Mouse (Mus musculus): ENCODE results near the gene LTO1. TPM values are rescaled to one million over a fixed set of nuclear protein-coding genes. Genes with fewer than 3 reads are reported as not detected.

LTO1 gene
- polyA plus RNA-seq, 1 experiment from 2014 or later = 21.4 TPM

DNA sequence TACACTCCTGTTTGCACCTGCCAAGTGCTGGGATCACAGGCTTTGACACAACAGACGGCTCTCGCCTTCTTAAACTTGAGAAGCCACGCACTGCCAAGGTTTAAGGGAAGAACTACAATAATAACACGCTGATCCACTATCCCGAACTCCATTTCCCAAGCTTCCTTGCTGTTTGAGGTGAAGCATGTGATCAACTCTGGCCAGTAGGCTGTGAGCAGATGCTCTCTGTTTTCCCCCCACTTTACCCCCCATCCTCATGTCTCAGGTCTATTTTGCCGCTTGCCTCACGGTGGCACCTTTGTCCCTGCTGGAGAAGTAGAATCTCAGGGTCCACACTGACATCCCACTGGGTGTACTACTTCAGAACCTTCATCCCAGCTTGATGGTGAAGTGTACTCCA, 6.2 kb upstream of the LTO1 start:
- 31% methylated on average over 7 of the region's 7 CpGs for WGBS
- H3K9ac ChIP-seq = no peak overlapping the region
- H3K4me1 ChIP-seq (replicated peaks) = 0 out of 2 replicates have a peak, but pooled peaks cover 3% of the 10 kb centered on the region
- 0 out of 2 replicates have a peak, but pooled peaks cover 3% of the 10 kb centered on the region for H3K9me3 ChIP-seq (replicated peaks)
- H3K36me3 ChIP-seq = no peaks in the 10 kb centered on the region
- ATAC-seq (ENCODE audit: insufficient number of reproducible peaks, low FRiP score) = no peak
- H3K4me2 ChIP-seq = peak overlapping the region; percentile 28; the same call in 1 of the 2 replicates
- H3K27ac ChIP-seq (ENCODE audit: poor library complexity, severe bottlenecking) = no peak overlapping the region
- no peak overlapping the region for H3K4me3 ChIP-seq
- peaks cover 11% of the 10 kb centered on the region; the same call in 1 of the 2 replicates for H3K27me3 ChIP-seq (replicated peaks)

DNA sequence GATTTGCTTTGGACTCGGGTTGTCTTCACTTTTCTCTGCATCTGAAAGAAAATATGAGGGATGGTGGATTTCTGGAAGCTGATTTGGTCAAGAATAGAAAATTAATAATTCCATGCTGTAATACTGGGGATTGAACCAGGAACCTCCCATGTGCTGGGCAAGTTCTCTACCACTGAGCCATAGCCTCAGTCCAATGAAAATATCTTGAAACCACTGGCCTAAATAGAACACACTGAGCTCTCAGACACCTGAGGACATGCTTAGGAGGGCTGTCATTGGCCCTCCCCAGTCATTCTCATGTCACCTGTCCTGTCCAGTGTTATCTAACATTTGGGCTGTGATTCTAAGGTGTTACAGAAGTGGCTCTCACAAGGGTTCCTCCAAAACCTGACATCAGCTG, 3.8 kb upstream of the LTO1 start:
- no peaks in the 10 kb centered on the region for H3K9me3 ChIP-seq (replicated peaks)
- H3K27me3 ChIP-seq (replicated peaks) = no peaks in the 10 kb centered on the region
- H3K4me3 ChIP-seq = no peak overlapping the region
- no peak overlapping the region for H3K27ac ChIP-seq (ENCODE audit: poor library complexity, severe bottlenecking)
- WGBS = 64% methylated on average over 1 of the region's 1 CpGs
- H3K4me1 ChIP-seq (replicated peaks) = peaks cover 11% of the 10 kb centered on the region
- H3K9ac ChIP-seq = no peak overlapping the region
- H3K4me2 ChIP-seq = no peak overlapping the region
- H3K36me3 ChIP-seq = no peaks in the 10 kb centered on the region
- ATAC-seq (ENCODE audit: insufficient number of reproducible peaks, low FRiP score) = no peak

DNA sequence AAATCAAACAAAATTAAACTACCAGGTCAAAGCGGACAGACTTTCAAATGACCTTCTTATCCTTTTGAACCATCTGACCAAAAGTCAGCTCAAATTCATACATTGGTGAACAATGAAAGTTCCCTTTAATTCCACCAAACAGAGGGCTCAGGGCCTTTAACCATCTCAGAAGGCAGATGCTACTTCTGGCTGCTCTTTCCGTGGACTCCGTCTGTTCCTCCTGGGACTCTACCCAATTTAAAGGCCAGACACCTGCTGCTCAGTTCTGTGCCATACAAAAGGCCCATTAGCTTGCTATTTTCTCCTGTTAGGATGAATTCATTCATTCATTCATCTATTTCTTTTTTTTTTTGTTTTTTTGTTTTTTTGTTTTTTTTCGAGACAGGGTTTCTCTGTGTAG, 2.0 kb upstream of the LTO1 start:
- Histone ChIP-seq H3K9me3 (replicated peaks) (no peaks in the 10 kb centered on the region), H3K4me1 (replicated peaks) (peaks cover 11% of the 10 kb centered on the region), H3K27ac (ENCODE audit: poor library complexity, severe bottlenecking) (no peak overlapping the region), H3K36me3 (peaks cover 4% of the 10 kb centered on the region; the same call in 1 of the 2 replicates), H3K4me3 (no peak overlapping the region), H3K27me3 (replicated peaks) (no peaks in the 10 kb centered on the region), H3K4me2 (no peak overlapping the region), H3K9ac (no peak overlapping the region)
- ATAC-seq (ENCODE audit: insufficient number of reproducible peaks, low FRiP score) = no peak
- WGBS = 81% methylated on average over 4 of the region's 4 CpGs

DNA sequence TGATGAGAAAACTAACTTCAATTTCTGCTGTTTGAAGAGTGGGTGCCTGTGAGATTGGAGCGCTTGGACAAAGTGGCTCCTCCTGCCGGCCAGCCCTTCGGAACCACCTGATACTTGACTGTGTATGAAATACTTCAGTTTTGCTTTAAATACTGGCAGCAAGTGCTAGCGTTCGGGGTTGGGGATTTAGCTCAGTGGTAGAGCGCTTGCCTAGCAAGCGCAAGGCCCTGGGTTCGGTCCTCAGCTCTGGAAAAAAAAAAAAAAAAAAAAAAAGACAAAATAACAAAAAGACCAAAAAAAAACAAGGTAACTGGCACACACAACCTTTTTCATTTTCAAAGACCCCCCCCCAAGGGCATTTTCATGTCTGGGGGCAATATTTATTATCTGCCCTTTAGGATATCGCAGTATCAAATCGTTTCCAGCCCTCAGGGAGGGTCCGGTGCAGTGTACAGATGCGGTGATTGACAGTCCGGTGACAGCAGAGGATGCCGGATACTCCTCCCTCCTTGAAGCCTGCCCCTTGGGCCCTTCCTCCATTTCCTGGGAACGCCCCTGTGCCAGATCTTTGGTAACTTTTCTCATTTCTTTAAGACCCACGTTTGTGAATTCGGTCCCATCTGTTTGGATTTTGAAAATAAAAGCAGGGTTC, 478 bp upstream of the LTO1 start:
- Histone ChIP-seq H3K4me3 (peak overlapping the region; percentile 83), H3K9me3 (replicated peaks) (no peaks in the 10 kb centered on the region), H3K36me3 (peaks cover 17% of the 10 kb centered on the region), H3K9ac (peak overlapping the region; percentile 79), H3K27me3 (replicated peaks) (no peaks in the 10 kb centered on the region), H3K4me2 (peak overlapping the region; percentile 94), H3K27ac (ENCODE audit: poor library complexity, severe bottlenecking) (peak overlapping the region; percentile 16; the same call in 1 of the 2 replicates), H3K4me1 (replicated peaks) (peaks cover 11% of the 10 kb centered on the region)
- peak; percentile 91 for ATAC-seq (ENCODE audit: insufficient number of reproducible peaks, low FRiP score)
- 8% methylated on average over 17 of the region's 17 CpGs for WGBS

DNA sequence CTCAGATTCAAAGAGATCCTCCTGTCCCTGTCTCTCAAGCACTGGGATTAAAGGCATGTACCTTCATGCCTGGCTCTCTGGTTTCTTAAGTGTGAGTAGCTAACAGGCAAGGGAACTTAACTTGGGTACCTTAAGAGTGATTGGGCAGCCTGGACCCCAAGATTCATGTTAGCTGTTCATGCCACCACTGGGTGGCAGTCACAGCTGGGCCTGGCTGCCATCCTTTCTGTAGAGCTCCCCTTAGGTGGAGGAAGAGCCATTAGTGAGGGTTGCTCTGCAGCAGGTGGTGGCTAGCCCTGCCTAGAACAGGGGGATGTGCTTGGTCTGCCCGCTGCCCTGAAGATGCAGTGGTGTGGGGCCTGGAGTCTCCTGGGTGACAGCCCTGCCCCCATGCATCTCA, 3.9 kb downstream of the LTO1 start:
- Histone ChIP-seq H3K4me2 (no peak overlapping the region), H3K27me3 (replicated peaks) (no peaks in the 10 kb centered on the region), H3K9me3 (replicated peaks) (no peaks in the 10 kb centered on the region), H3K9ac (no peak overlapping the region), H3K36me3 (peaks cover 41% of the 10 kb centered on the region), H3K27ac (ENCODE audit: poor library complexity, severe bottlenecking) (no peak overlapping the region), H3K4me1 (replicated peaks) (peaks cover 8% of the 10 kb centered on the region), H3K4me3 (no peak overlapping the region)
- no peak for ATAC-seq (ENCODE audit: insufficient number of reproducible peaks, low FRiP score)
- 73% methylated on average over 1 of the region's 1 CpGs for WGBS

DNA sequence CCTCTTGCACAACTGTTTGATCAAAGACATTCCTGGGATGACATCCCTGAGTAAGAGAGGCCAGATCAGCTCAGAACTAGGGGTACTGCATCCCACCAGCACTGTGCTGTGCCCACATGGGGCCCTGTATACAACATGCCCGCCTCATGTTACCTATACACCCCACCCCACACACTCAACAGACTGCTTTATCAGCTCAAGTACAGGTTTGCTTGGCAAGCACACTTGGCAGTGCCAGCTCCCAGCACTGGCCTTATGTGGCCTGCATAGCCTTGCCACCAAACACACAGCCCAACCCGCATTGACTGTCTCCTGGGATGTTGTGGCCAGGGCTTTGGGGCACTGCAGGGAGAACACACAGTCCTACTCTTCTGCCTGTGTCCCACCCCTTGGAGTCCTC, 12.7 kb downstream of the LTO1 start:
- no peaks in the 10 kb centered on the region for H3K27me3 ChIP-seq (replicated peaks)
- WGBS = 79% methylated on average over 2 of the region's 2 CpGs

DNA sequence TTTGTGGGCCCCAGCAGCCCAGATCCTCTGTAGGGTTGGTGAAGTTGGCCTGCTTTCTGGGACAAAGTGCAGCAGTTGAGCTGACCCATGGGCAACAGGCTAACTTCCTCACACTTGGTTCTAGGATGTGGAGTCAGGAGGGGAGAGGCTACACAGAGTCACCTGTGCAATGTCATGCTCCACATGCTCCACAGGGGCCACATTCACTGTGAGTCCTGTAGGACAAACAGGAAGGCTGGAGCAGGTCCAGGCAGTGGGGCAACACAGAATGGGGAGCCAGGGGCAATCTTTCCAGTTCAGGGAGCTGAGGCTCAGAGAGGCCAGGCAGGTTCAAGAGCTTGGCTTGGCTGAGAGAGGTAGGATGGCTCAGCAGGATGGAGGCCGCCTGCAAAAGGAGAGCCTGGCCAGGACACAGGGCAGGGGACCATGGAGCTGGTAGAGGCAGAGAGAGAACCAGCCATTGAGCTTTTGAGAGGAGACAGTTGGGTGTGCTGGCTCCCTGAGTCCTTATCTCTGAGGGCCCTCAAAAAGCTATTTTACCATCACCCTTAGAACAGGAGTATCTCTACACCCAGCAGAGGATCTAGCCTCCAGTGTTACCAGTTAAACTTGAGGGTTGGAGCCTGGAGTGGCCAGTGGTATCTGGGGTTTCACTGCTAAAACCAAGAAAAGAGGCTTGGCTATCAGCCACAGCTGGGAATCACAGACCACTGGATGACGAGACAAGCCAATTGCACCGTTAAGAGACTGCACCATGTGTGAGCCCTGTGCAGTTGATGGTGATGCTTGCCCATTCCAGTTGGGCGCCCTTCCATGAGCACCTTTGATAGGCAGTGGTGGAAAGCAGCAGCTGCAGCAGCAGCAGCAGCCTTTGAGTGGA, 13.3 kb downstream of the LTO1 start:
- ATAC-seq (ENCODE audit: insufficient number of reproducible peaks, low FRiP score) = no peak
- Histone ChIP-seq H3K4me3 (no peak overlapping the region), H3K4me1 (replicated peaks) (peaks cover 8% of the 10 kb centered on the region; the same call in 1 of the 2 replicates), H3K36me3 (peaks cover 35% of the 10 kb centered on the region), H3K27ac (ENCODE audit: poor library complexity, severe bottlenecking) (no peak overlapping the region), H3K27me3 (replicated peaks) (no peaks in the 10 kb centered on the region), H3K4me2 (no peak overlapping the region), H3K9me3 (replicated peaks) (no peaks in the 10 kb centered on the region), H3K9ac (peak overlapping the region; percentile 20; the same call in 1 of the 2 replicates)
- 65% methylated on average over 4 of the region's 4 CpGs for WGBS

More for the DNA sequence above, 12.7 kb downstream of the LTO1 start:
- H3K27ac ChIP-seq (ENCODE audit: poor library complexity, severe bottlenecking) = no peak overlapping the region
- peaks cover 8% of the 10 kb centered on the region; the same call in 1 of the 2 replicates for H3K4me1 ChIP-seq (replicated peaks)
- no peak overlapping the region for H3K9ac ChIP-seq
- no peak overlapping the region for H3K4me2 ChIP-seq
- no peak overlapping the region for H3K4me3 ChIP-seq
- no peaks in the 10 kb centered on the region for H3K9me3 ChIP-seq (replicated peaks)
- H3K36me3 ChIP-seq = peaks cover 28% of the 10 kb centered on the region
- ATAC-seq (ENCODE audit: insufficient number of reproducible peaks, low FRiP score) = no peak

DNA sequence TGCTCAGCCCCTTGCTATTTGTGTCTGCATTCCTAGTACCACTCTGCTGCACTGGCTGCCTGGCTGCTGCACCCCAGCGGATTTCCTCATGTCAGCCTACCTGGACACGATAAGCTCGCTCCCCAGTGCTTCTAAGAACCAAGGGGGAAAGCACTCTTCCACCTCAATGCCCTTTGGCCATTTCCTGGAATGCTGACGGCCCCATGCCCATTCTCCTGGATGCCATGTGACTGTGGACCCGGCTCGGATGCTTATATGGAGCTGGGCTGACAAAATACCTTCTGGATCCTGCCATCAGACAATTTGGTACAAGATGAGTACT, 13.9 kb downstream of the LTO1 start:
- Histone ChIP-seq H3K9ac (no peak overlapping the region), H3K9me3 (replicated peaks) (no peaks in the 10 kb centered on the region), H3K4me1 (replicated peaks) (peaks cover 8% of the 10 kb centered on the region; the same call in 1 of the 2 replicates), H3K4me2 (no peak overlapping the region), H3K27me3 (replicated peaks) (no peaks in the 10 kb centered on the region), H3K4me3 (no peak overlapping the region), H3K36me3 (peaks cover 41% of the 10 kb centered on the region), H3K27ac (ENCODE audit: poor library complexity, severe bottlenecking) (no peak overlapping the region)
- no peak for ATAC-seq (ENCODE audit: insufficient number of reproducible peaks, low FRiP score)
- 78% methylated on average over 6 of the region's 6 CpGs for WGBS

DNA sequence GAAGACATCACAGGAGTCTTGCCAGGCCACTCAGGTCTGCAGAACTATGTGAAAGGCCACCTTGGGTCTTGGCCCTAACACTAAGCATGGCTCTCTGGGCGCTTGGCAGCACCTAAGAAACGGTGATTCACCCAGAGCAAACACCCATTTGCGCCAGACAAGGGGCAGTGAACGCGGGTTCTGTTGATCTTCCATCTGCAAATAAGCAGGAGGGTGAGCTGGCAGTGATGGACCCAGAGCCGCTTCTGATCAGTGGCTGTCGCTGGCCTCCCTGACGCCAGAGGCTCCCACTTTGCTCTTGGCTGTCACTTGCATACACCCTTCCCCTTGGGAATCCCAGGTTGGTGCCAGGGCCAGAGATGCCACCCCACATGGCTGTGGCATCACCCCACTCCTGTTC, 14.6 kb downstream of the LTO1 start:
- no peak for ATAC-seq (ENCODE audit: insufficient number of reproducible peaks, low FRiP score)
- WGBS = 75% methylated on average over 8 of the region's 8 CpGs
- Histone ChIP-seq H3K27me3 (replicated peaks) (no peaks in the 10 kb centered on the region), H3K4me1 (replicated peaks) (peaks cover 8% of the 10 kb centered on the region; the same call in 1 of the 2 replicates), H3K9ac (no peak overlapping the region), H3K4me3 (no peak overlapping the region), H3K4me2 (no peak overlapping the region), H3K9me3 (replicated peaks) (no peaks in the 10 kb centered on the region), H3K27ac (ENCODE audit: poor library complexity, severe bottlenecking) (no peak overlapping the region), H3K36me3 (peaks cover 43% of the 10 kb centered on the region)

DNA sequence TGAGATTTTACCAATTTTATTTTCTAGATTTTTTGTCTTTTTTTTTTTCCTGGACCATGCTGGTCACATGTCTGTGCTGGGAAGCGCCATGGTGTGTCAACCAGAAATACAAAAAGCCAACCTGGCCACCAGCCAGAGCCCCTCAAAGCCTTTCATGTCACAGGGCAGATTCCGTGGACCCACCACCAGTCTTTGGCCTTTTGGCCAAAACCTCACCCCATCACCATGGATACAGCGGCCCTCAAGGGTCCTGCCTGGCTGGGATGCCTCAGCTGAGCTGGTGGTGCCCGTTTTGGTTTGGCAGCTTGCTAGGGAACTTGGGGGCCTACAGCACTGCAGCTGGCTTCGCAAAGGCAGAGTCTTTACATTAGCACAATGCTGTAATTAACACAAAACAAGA, 15.0 kb downstream of the LTO1 start:
- H3K9ac ChIP-seq = no peak overlapping the region
- H3K4me1 ChIP-seq (replicated peaks) = peaks cover 8% of the 10 kb centered on the region; the same call in 1 of the 2 replicates
- peaks cover 48% of the 10 kb centered on the region for H3K36me3 ChIP-seq
- H3K27me3 ChIP-seq (replicated peaks) = no peaks in the 10 kb centered on the region
- no peak overlapping the region for H3K4me3 ChIP-seq
- no peak overlapping the region for H3K27ac ChIP-seq (ENCODE audit: poor library complexity, severe bottlenecking)
- no peak for ATAC-seq (ENCODE audit: insufficient number of reproducible peaks, low FRiP score)
- no peaks in the 10 kb centered on the region for H3K9me3 ChIP-seq (replicated peaks)
- WGBS = 72% methylated on average over 5 of the region's 5 CpGs
- no peak overlapping the region for H3K4me2 ChIP-seq

DNA sequence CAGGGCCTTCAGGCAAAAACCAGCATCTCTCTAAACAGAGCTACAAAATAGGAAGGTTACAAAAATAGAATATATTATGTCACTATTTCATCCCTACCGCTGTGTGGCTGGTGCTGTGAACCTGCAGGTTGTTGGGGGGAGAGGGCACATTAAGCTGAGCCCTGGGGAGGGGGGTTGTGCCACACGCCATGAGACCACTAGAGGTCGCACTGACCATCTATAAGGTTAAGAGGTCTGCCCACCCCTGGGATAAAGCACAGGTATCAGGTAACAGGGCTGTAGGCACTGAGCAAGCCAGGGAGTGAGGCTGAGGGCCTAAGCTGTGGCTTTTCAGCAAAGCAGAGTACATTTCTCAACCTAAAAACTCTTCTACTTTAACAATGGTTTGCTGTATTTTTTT, 16.9 kb downstream of the LTO1 start:
- 10% methylated on average over 3 of the region's 3 CpGs for WGBS
- Histone ChIP-seq H3K27me3 (replicated peaks) (no peaks in the 10 kb centered on the region), H3K4me1 (replicated peaks) (peaks cover 19% of the 10 kb centered on the region), H3K9ac (no peak overlapping the region), H3K36me3 (peaks cover 66% of the 10 kb centered on the region), H3K4me2 (no peak overlapping the region), H3K9me3 (replicated peaks) (no peaks in the 10 kb centered on the region), H3K27ac (ENCODE audit: poor library complexity, severe bottlenecking) (no peak overlapping the region), H3K4me3 (no peak overlapping the region)
- ATAC-seq (ENCODE audit: insufficient number of reproducible peaks, low FRiP score) = no peak

Measured in heart, embryonic 12.5 days (tissue).